Mouse (Mus musculus) embryo, embryonic 11 days (tissue): ENCODE data around the gene Zfp296.

Experiments
- DNase-seq: peaks from one replicate; pipeline ENCODE4 v3.0.0-alpha.2; 2015

Zfp296 gene

DNA sequence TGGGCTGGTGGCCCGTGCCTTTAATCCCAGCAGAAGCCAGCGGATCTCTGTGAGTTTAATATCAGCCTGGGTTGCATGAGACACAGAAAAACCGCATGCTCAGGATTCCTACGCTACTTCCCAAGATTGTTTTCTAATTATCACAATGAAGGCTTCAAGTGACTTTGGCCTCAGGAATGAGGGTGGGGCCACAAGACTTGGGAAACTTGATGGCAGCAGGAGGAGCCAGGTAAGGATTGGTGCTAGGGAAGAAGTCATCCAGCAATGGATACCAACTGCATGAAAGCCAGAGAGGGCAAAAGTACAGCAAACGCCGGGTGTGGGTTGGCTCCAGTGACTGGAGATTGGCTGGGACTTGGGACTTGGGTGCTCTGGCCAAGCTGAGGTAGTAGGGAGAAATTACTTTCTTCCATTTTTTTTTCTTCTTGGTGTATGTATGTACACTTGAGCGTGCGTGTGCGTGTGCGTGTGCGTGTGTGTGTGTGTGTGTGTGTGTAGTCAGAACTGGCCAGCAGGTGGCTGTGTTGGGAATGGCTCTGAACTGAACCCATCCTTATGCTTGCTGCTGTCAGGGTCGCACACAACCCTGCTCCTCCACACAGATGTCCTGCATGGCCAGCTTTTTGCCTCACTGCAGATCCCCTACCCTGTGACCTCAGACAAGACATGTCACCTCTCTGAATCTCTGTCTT is 32.7 kb downstream of the Zfp296 start:
- no peak for DNase-seq

DNA sequence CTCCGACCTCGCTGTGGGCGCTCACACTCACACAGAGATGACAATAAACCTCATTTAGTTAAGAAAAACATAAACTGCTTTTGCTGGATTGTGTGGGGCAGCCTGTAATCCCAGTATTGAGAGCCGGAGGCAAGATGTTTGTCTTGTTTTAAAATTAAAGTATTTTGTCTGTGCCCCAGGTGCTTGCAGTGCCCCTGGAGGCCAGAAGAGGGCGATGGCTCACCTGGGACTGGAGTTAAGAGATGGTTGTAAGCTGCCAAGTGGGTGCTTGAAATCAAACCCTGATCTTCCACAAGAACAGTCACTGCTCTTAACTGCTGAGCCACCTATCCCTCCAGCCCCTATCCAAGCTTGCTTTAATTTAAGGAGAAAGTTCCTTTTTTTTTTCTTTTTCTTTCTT is 33.9 kb downstream of the Zfp296 start:
- DNase-seq: no peak

DNA sequence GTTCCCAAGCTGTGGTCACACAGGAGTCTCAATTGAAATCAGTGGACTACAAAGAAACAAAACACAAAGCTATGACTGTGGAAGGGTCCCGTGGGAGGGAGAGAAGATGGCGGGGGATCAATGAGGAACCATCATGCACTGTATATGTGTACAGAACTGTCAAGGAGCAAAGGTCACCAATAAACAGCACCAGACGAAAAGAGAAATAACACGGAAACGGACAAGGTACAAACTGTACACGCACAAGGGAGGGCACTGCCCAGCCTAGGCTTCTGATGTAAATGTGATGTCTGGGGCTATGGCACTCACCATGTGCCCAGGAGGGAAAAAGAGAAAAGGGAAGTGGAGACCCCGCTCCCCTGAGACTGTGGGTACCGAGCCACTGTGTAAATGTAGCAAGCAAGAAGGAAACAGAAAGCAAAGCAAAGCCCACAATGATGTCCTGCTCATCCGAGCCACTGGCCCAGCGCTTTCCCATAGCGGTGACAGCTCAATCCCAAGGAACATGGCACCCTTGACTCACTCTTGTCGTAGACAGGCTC is 38.0 kb downstream of the Zfp296 start:
- no peak for DNase-seq

DNA sequence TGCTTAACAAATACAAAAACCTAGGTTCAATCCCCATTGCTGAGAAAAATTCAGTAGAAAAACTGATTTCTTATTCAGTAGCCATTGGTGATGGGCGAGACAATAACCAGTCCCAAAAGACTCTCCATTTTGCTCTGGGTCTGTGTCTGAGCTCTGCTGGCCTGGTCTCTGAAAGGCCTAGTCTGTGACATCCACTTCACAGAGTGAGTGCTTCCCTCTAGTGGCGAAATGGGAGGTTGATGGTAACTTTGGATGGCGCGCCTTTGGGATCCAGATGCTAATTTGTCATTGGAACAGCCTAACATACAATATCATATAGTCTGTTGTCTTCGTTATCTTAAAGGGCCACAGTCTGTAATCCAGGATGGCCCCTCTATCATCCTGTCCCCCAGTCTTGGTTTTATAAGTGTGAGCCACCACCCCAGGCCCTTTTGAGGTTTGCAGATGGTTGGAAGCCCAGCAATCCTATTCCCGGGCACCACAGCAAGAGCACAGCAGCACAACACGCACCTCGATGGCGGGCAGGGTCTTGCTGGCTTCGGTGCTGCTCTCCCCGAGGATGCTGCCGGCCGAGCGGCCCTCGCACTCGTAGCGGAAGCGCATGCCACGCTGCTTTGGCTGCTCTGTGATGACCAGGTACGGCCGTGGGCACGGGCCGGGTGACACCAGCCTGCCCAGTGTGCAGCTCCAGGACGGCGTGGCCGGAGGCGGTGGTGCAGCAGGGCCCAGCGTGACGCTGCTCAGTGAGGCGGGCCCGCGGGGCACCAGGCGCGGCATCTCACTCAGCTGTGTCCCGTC is 42.1 kb downstream of the Zfp296 start:
- peak; percentile 92 for DNase-seq

DNA sequence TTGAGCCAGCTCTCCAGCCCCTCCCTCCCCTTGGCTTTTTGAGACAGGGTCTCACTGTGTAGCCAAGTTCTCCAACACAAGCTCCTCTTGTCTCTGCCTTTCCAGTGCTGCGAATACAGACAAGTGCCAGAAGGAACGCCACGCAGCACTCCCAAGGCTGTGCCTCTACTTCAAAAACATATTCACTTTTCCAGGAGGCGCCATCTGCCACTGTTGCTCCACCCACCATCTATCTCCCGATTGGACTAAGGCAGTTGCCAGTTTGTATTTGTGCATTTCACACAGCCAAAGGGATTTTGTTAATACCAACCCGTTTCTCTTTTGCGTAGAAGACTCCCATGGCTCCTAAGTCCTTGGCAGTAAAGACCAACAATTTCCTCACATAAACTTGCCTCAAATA is 43.7 kb downstream of the Zfp296 start:
- no peak for DNase-seq

DNA sequence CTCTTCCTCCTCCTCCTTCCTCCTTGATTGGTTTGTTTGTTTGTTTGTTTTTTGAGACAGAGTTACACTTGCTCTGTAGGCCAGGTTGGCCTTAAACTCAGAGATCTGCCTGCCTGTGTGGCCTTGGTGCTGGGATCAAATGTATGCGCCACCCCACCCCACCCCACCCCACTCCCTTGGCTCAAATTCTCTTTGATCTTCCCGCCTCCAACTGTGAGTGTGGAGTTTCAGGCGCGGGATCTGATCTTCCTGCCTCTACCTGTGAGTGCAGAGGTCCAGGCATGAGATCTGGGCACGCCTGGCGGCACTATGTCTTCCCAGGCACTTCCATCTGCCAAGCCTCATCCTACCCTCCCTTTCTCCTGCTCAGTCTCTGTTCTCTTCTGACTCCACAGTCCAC is 45.2 kb downstream of the Zfp296 start:
- no peak for DNase-seq

DNA sequence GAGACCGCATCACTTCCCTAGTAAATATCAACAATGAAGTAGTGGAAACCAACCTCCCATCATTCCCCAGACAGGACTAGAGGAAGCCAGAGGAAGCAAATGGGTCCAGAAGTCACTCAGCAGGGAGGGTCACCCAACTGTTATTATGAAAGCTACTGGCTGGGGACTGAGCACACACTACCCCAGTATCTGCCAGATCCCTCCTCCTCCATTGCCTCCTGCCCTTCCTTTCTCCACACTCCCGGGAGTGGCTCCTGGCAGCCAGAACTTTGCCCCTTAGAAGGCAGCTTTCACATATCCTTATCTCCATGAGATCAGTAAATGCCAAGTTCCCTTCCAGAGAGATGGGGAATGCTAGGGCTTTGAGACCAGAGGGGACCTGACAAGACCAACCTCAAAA is 46.3 kb downstream of the Zfp296 start:
- no peak for DNase-seq

DNA sequence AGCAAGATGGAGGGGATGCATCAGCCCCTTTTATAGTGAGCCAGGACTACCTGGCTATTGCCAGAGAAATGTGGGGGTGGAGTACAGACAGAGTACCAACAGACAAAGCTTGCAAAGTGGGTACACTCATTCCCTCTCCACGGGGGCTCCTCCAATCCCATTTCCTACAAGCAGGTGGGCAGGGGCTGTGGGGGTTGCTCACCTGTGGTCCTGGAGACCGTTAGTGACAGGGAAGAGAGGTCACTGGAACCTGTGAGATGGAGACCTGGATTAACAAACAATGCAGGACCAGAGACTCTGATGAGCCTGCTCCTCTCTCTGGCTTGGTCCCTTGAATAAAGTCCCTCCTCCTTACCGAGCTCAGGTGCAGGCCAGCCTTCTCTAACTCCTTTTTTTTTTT is 50.6 kb downstream of the Zfp296 start:
- DNase-seq: no peak

DNA sequence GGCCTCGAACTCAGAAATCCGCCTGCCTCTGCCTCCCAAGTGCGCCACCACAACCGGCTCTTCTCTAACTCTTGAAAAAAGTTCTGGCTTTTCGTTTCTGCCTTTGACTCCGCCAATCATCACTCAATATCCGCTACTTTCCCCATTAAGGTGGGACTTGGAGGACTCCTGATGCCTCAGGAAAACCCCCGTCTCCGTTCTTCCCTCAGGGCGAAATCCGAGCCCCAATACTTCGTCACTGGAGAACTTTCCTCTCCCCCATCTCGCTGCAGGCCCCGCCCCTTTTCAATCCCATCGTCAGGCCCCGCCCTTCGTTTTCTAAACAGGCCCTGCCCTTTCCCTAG is 51.1 kb downstream of the Zfp296 start:
- DNase-seq: no peak

DNA sequence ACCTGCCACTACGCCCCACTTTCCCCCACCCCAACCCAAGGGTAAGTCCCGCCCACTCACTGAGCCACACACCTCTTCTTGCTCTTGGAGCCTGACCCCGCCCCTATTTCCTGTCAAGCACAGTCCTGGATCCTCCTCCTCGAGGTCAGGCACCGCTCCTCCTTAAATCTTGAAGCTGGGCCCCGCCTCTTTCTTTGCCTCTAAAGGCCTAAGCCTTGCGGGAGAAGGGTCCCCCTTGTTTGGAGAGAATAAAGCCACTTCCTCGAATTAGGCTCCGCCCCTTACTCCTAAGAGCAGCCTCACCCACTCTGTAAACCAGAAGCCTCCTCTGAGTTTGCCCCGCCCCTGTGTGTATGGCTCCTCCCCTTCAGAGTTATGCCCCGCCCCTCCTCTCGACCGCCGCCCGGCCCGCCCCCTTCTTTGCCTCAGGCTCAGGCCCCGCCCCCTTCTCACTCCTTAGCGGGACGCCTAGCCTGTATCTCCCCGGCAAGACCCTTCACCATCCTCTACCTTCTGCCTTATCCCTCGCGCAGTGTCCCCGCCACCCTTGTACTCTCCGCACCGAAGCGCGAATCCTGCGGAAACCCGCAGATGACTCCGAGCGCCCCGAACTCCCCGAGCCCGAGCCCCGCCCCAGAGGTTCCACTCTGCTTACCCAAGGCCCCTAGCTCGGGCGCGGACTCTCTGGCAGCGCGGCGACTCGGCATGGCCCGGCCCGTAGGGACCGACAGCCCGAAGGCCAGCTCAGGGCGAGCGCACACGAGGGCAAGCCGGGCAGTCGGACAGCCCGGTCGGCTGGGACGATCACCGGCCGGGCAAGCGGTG is 51.7 kb downstream of the Zfp296 start:
- peak; percentile 93 for DNase-seq

DNA sequence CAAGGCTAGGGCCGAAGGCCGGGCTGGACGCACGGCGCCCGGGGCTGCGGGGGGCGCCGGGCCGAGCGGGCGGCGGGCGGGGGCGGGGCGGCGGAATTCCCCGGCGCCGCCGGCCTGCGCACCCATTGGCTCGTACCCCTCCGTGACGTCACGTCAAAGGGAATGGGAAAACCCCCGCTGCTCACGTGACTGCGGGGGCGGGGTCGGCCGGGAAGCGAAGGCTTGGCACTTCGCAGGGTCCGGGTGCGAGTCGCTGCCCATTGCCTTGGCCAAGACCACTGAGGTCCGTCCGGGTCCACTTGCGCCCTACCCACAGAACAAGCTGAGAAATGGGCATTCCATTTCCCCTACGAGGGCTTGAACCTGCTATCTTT is 52.3 kb downstream of the Zfp296 start, which contains the start of gene Relb:
Relb (minus strand) TSS at position 78 of the 374 bp plus-strand sequence.
- DNase-seq: peak; percentile 96
